Mouse (Mus musculus) heart, adult 2 months (tissue): ENCODE results near the gene Slc16a4.

Experiments used
- CTCF ChIP-seq: fragments of 200-600 bp; IDR thresholded peaks from 2 replicates; pipeline ENCODE4 v1.8.1; 2022; ENCODE audit warnings: antibody characterized with exemption, mild to moderate bottlenecking, moderate library complexity
- POLR2A ChIP-seq: fragments of 200-500 bp; IDR thresholded peaks from 2 replicates; pipeline ENCODE4 v1.6.1; 2011; ENCODE audit warnings: mild to moderate bottlenecking, low read depth, low read length, control low read depth; ENCODE audit not compliant: insufficient read depth

DNA sequence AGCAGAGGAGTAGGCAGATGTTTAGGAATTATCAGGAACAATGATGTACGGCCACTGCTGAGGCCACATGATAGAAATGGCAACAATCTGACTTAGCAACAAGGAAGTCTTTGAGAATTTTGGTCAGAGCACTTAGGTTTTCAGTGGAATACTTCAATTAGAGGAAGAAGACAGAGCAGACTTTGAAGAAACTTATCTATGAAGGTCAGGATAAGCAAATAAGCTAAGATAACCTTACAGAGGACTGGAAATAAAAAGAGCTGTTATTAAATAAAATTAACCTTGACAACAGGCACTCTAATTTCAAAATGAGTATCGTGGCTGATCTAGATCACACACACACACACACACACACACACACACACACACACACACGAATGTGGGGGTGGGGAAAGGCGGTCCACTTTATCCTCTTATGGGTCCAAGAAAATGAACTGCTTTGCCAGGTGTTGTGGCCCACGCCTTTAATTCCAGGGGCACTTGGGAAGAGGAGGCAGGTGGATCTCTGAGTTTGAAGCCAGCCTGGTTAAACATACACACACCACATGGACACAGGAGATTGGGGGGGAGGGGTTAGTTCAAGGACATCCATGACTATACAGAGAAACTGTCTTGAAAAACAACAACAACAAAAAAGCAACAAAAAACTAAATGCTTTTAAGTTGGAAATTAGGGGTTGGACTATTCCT is 4.8 kb downstream of the Slc16a4 start:
- TF ChIP-seq POLR2A (no peak), CTCF (no peak)
